Mouse (Mus musculus): ENCODE results near the gene Dpf3.

The Dpf3 gene

DNA sequence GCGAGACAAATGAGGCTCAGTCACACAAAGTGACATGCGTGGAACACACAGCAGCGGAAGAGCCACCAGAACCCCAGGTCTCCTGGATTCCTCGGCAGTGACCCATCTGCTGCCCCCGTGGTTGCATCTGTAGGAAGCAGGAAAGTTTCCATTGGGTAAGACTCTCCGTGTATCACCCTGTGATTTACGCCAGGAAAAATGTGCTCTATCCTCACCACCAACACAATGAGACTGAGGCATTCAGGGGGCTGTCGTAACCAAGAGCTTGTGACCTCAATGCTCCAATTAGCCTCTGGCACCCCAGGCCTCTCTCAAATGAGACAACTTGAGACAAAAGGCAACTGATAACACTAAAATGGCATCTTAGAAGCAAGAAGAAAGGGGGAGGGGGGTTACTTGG is 192.5 kb downstream of the Dpf3 start:
- in situ Hi-C loops (cut with MboI), result no loop called here

DNA sequence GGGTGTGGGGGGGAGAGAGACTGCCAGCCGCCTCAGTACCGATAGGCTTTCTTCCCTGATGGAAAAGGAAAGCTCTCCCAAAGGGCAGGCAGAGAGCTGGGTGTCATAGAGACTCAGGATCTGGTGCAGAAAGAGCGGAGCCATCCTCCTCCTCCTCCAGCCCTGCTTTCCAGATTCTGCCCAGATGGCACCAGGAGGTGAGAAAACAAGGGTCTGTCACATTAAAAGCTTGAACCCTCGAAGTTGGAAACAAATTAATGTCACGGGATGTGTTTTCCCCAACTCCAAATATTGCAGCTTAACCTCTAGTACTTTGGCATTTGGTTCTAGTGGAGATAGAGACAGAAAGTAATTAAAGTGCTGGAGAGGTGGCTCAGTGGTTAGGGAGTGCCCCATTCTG is 195.6 kb downstream of the Dpf3 start:
- in situ Hi-C loops (cut with MboI), result no loop called here

DNA sequence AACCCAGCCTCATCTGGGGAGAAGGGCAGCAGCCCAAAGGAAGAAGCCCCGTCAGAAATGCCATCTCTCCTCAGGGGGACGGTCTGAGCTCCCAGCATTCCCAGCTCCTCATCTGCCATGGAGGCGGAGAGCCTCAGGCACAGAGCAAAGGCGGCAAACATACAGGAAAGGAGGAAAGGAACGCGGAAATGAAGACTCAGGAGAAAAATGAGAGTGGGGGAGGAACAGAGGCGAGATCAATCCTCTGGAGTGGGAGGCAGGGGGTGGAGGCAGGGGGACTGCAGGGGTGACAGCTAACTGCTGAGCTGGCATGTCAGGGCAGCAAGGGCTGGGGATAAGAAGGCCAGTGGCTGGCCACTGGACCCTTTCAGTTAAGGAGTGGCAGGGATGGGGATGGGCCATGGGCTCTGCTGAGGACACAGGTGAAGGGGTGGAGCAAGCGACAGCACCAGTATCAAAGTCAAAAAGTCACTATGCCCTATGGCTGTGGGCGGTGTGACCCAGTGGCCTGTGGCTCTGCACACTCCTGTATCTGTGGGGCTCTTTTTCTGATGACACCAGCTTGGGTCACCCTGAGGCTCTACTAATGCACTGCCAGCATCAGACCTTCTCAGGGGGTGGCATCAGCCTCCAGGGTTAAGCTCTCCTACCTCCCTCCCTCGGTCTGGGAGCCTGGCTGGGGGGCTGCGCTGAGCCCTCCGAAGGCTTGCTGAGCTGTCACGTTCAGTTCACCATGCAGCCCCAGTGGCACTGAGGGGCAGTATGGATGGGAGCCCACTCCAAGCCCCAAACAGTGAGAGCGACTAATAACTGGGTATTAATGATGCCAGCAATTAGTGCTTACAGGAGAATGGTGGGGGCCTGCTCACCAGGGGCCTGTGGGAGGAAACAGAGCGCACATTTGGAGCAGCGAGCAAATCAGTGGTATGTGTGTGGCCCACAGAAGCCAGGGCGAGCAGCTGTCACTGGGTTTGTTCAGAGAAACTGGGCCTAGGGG is 200.7 kb downstream of the Dpf3 start:
- in situ Hi-C loops (cut with MboI), result no loop called here

DNA sequence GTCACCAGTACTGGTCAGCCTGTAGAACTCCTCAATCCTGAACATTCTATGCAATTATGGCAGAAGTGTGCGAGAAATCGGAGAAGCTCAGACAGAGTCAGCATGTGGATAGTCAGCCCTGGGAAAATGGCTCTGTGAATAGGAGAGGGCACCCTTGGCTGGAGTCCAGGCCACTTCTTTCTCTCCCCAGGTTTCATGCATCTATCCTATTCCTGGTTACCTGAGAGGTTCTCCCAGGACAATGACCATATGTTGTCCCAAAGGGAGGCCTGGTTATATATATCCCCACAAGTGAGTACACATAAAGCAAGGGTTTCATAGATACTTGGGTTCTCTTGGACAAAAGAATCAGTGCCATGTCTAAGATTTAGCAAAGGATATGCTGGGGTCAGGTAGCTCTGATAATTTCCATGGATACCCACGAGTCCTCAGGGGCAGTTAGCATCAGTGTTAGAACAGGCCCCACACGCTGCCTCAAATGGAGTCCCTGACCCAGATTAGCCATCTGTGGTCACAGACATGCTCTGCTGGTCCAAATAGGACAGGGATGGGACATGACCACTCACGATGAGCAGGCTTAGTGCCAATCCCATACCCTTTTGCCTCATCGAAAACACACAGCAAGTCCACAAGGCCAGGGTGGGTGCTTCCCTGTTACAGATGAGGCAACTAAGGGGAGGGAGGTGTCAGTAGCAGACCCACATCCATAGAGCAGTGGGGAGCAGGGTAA is 203.8 kb downstream of the Dpf3 start:
- in situ Hi-C loops (cut with MboI), result no loop called here

DNA sequence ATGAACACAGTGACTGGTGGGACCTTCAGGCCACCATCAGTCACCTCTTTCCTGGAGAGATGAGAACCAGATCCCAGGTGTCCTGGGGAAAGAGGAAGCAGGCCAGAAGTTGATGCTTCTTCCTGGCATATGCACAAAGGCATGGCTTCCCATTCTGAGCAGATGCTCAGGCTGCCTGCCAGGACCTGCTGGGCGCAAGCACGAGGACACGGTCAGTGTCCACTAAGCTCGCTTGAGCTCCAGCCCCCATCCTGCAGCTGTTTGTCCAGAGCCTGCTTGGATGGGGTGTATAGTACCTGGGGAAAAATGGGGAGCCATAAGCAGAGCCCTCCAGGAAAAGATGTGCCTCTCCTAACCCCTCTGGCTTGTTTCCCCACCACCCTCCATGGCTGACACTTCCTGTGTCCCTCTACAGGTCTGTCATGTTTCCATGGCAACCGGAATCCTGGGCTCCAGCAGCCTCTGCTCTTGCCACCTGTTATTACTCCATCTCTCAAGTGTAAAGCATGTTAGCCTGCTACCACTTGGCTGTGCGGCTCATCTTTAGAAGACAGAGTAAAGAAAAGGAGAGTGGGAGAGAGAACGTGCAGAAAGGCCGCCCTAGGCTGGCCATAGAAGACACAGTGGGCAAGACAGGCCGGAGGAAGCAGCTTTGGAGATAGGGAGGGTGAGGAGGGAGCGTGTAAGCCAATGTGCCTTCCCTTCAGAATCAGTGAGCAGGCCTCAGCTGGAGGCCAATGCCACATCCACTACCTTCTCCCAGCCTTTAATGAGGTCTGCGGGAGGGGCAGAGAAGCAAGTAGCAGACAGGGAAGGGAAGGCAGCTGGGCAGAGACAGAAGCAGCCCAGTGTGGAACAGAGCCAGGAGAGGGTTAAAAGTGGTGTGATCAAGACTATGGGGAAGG is 209.7 kb downstream of the Dpf3 start:
- in situ Hi-C loops (cut with MboI), result no loop called here

DNA sequence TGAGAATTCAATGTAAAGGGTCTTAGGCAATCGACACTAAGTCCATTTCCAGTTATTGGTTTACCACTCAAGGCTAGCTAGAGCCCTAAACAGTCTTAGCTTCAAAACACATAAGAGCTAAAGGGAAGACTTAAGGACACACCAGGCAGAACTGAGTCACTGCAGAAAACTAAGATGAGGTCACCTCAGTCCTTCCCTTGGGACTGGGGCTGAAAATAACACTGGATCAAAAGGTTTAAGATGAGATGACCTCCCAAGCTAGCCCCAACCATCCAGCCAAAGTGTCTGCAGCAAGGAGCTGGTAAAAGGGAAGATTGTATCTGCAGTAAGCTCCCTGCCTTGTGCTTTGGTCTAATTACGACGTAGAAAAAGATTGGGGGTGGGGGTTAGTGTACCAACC is 216.3 kb downstream of the Dpf3 start:
- in situ Hi-C loops (cut with MboI), result no loop called here

DNA sequence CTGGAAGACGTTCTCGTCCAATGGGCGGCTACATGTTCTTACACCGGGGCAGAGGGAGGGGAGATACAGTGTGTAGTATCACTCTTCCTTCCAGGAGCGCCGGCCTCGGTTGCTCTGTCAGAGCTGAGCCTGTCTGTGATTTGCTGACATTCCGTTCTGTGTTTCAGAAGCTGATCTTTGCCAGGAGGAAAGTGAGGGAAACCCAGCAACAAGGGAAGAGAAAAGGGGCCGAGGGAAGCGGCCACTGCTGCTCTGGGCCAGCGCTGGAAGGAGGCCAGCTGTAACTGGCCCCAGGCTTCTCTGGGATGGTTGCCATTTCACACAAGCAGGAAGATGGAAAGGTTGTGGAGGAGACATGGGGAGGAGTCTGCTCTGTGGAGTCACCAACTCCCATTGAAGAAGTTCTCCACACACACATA is 219.0 kb downstream of the Dpf3 start:
- in situ Hi-C loops (cut with MboI), result no loop called here

DNA sequence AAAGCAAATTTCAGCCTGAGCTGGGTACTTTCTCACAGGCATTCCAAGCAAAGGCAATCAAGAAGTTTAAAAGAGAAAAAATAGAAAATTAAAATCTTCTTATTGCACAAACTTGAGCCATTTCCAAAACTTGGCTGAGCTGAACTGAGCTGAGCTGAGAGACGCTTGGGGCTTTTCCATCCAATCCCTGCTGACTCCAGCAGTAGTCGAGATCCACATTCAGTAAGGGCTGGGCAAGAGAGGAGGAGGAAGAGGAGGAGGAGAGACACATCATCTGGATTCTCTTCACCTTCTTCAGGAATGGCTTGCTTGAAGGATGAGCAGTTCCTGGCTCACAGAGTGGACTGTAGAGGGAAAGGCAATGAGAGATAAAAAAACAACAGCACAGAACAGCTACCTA is 227.0 kb downstream of the Dpf3 start:
- in situ Hi-C loops (cut with MboI), result no loop called here

DNA sequence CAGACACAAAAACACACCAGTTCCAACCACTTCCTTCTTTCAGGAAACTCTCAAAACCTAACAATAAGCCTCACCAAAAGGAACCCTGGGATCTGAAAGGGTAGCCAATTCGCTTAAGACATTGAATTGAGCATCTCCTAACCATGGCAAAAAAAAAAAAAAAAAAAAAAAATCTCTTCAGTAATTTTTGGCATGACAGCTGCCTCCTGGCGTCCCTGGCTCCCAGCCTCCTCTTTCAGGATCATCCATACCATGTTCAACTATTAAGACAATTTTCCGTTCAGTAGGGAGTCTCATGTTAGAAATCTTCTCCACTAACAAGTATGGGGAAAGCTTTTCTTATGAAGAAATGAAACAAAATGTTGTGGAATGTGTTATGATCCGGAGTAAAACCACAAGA is 233.1 kb downstream of the Dpf3 start:
- in situ Hi-C loops (cut with MboI), result no loop called here

DNA sequence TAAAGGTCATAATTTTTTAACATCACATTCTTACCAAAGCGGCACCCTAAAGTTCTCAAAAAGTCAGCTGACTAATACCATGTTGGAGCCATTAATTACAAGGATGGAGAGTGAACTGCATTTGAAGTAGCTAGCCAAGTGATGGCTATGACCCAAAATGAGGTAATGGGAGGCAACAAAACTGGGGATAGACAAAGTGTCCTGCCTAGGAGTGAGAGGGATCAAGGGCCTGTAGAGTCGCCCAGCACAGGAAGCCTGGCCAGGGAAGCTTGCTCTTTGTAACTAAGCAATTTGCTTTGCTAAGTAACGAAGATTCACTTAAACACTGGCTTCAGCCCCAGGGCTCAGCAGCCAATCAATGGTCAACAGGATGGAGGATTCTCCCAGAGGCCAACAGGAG is 238.4 kb downstream of the Dpf3 start:
- in situ Hi-C loops (cut with MboI), result no loop called here

DNA sequence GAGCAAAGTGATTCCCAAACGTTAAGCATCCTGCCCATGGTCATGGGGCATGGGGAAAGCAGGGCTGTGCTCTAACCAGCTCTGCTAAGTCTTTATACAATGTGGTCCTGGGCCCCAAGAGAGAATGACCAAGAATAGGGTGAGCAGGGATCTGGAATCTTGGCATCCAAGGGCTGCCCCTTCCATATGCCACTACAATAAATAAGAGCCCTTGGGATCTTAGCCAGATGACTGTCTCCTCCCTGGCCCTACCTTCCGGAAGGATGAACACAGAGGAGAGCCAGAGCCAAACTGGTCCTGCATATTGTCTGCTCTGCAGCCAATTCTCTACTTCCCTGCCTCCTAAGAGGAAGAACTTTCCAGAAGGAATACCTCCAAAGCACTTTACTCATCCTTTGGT is 238.9 kb downstream of the Dpf3 start:
- in situ Hi-C loops (cut with MboI), result no loop called here

DNA sequence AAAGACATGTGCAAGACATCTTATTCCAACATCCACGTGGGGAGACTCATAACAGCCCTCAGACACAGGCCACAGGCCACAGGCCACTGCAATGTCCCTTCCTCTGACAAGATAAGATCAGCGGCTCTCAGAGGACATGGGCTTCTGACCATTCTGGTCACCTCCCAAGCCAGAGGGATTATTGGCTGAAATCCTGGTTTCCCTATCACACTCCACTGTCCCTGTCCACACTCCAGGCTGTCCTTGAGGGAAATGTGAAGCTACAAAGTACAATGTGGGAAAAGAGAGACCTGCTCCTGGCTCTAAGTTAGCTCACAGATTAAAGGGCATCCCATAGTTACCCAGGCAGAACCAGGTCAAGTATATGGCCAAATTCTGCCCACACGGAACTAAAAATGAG is 239.8 kb downstream of the Dpf3 start:
- in situ Hi-C loops (cut with MboI), result no loop called here

DNA sequence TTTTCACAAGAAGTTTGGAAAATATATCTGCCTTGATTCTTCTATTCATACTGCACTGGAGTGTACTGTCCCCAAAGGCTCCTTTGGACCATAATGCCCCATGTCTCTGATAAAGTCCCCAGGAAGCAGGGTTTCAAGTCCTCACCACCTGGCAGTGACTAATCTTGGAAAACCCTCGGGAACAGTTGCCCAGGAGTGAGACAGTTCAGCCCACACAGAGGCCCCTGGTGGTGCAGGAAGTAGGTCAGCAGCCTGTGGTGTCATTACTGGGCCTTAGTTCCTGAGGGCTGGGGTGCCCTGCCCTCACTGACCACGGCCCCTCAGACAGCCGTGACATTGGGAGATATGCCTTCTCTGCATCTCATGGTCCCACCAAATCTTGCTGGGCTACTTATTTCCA is 246.5 kb downstream of the Dpf3 start:
- in situ Hi-C loops (cut with MboI), result no loop called here

DNA sequence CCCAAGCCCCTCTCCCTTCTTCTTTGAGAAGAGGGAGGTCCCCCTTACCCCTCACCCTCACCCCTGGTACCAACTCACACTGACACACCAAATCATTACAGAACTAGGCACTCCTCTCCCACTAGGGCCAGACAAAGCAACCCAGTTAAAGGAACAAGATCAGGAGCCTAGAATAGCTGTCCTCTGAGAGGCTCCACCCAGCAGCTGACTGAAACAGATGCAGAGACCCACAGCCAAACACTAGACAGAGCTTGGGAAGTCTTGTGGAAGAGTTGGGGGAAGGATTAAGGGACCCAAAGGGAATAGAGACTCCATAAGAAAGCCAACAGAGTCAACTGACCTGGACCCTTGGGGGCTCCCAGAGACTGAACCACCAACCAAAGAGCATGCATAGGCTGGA is 246.9 kb downstream of the Dpf3 start:
- in situ Hi-C loops (cut with MboI), result no loop called here

DNA sequence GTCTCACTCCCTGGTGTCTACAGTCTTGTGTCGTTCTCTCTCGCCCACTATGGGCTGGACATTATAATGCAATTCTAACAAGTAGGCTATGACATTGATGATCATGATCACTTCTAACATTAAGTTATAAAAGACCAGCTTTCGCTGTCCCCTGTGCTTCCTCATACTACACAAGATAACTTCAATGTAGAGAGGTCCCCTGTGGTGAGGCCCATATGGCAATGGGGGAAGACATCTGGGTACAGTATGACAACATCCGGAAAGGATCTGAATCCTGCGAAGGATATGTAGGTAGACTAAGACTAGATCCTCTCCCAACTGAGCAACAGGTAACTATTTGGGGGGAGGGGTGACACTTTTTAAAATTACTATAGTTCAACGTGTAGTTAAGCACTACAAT is 251.7 kb downstream of the Dpf3 start:
- in situ Hi-C loops (cut with MboI), result no loop called here

DNA sequence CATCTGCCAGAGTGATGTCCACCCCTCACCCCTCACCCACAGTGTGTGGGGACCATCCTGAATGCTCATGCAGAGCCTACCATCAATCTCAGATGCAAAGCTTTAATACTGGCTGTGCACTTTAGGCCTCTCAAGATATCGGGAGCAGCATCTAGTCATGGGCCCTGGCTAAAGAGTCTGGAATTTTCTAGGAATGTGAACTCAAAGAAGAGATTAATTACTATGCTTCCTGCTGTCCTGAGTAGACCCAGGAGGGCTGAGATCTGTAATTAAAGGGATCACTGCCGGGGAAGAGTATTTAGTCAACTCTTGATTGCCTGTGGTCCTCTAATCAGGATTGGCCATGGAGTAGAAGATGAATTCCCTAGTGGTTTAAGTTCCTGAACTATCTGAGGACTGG is 252.5 kb downstream of the Dpf3 start:
- in situ Hi-C loops (cut with MboI), result no loop called here

DNA sequence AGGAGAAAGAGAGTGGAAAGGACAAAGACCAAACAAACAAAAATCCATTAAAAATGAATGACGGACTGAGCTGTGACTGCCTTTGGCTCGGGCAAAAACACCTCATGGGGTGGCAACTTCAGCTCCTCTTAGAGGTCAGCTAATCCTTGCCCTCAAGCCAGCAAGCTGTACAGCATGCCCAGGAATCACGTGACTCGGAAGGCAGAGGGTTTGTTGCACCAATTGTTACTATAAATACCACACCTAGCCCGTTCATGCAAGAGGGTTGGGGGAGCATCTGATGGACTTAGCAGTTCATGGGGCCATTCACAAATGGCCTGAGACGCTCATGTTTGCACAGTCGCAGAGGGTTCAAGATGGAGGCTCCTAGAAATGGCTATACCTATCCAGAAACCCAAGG is 253.9 kb downstream of the Dpf3 start:
- in situ Hi-C loops (cut with MboI), result no loop called here

DNA sequence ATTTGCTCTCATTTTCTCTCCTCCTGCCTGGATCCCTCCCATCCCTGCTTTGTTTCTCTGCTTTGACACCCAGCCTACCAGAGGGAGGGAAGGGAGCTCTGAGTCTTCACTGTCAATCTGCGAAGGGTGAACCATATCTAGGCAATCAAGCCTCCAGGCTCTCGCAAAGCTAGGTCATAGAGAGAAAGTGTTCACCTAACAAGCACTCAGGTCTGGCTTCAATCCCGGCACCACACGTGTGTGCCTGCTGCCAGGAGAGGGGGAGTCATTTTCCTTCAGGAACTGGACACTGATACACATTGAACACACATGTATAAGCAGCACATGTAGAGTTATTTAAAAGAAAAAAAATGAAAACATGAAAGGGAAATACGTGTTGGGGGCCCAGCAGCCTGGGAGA is 254.6 kb downstream of the Dpf3 start:
- in situ Hi-C loops (cut with MboI), result no loop called here

DNA sequence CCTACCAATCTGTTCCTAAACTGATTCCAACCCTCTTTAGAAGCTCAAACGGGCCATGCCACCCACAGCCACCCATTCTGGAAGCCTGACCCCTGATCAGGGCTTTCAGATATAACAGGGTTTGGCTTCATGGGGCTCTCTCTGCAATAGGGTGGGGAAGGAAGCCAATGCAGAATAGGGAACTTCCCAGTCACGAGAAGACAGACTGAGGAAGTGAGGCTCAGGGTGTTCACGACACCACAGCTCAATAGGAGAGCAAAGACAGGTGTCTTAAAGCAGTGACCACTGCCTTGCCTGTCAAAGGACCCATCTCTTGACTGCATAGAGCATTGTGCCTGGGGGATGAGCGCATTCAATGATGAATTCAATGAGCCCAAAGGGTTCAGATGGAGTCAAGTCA is 256.3 kb downstream of the Dpf3 start:
- in situ Hi-C loops (cut with MboI), result no loop called here

DNA sequence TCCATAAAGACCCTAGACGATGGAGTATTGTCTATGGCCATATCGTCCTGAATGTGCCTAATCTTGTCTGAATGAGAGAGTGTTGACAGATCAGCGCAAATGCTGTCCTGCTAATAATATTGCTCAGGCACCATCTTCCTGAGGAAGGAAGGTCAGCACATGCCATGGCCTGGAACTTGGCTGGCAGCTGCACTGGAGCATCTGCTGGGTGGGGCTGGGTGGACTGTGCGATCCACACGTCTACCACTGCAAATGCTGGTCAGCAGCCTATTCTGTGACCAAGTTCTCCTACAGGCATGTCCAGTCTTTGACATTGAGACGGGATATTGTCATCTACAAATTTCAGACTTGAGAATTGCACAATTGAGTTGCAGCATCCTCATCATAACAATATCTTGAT is 257.8 kb downstream of the Dpf3 start:
- in situ Hi-C loops (cut with MboI), result no loop called here

DNA sequence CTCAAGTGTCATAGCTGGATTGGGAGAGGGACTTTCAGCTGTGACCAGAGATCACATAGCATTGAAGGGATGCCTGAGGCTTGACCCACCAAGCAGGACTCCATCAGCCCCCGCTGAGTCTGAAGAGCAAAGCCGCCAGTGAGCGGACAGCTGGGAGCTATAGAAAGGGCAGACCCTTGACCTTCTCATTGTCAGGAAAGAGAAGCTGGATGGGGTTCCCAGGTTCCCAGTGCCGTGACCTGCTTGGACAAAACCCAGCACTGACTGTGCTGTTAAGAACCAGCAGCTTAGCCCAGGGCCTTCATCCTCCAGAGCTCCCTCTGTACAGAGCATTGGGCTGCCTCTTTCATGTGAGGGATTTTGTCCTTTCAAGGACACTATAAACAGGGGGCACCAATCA is 260.5 kb downstream of the Dpf3 start:
- in situ Hi-C loops (cut with MboI), result no loop called here

DNA sequence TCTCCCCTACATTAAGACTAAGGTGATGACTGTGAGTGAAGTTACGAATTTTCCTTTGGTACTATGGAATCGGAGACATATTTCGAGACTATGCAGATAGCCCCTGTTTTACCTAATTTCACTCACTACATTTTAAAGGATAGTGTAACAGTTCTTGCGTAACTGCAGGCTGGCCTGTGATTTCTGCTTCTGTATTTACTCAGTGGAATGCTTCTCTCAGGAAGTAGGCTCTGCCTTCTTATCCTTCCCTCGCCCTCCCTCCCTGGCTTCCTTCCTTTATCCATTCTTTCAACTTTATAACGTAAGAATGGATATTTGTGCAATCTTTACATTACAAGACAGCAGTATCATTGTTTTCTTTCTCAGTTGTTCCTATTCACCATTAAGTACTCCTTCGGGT is 266.6 kb downstream of the Dpf3 start:
- in situ Hi-C loops (cut with MboI), result no loop called here

All from mature B cell (primary cell).